Mouse (Mus musculus) frontal cortex, postnatal 36 days (tissue): ENCODE results near the gene Cd84.

Experiments used
- DNase-seq, 2 experiments: peaks; one replicate each; pipeline ENCODE4 v3.0.0; 2022; ENCODE audit warnings: low spot score in 2 of 2

Cd84 gene

DNA sequence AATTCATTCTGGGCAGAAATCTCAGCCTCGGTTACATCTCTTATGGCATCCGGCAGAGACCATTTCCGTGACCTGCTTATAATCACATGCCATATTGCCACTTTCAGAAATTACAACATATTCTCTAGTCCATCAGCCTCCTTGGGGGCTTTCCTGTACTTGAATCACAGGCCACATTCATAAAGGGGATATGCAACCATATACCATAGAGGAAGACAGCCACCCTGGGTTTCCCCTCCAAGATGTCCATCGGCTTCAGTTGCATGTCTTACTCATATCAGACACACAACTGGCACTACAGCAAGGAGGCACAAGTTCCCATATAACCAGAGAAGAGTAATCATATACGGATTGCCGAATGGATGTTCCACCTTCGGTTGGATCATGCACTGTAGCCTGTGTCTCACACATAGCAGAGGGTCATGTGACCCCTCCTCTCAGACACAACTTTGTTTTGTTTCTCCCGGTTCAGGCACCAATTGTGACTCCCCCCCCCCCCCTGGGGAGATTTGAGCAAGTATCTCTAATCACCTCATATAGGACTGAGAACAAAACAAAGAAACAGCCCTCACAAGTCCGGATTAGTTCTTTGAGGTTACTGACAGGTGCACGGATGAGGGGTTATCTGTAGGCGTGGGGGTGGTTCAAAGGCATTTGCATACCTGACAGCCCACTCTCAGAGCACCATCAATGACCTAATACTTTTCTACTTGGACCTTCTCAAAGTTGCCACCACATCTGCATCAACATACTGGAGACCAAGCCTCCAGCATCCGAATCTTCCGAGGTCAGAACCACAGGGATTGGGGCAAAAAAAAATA is 76.4 kb downstream of the Cd84 start:
- DNase-seq: no peak

DNA sequence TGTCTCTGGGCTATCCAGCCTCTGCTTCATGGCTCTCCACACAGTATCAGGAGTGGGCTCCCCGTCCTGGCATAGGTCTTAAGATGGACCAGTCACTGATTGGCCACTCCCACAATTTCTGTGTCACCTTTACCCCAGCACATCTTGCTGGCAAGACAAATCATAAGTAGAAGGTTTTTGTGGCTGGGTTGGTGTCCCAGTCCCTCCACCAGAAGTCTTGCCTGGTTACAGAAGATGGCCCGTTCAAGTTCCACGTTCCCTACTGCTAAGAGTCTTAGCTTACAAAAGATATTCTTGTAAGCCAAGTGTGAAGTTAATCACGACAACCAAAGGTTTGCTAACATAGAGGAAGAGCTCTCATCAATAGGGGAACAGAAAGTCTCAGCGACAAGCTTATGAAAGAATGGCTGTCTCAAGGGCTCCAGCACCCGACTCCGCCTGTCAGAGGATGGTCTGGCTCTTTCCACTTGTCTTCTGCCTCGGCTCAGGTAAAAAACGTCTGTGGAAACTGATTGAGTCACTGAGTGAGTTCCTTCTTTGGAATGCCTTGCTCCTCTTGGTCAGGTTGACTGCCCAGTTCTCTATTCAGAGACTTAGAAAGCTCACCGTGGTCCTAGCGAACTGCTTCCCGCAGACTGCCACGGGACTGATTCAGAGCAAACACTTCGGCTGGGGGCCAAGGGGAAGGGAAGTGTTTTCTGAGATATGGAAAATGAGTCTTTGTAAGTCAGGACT is 78.0 kb downstream of the Cd84 start, which contains the start of gene Slamf6:
Gene Slamf6, plus strand, starts transcription at position 211 of the 735 bp plus-strand sequence.
- DNase-seq: no peak

DNA sequence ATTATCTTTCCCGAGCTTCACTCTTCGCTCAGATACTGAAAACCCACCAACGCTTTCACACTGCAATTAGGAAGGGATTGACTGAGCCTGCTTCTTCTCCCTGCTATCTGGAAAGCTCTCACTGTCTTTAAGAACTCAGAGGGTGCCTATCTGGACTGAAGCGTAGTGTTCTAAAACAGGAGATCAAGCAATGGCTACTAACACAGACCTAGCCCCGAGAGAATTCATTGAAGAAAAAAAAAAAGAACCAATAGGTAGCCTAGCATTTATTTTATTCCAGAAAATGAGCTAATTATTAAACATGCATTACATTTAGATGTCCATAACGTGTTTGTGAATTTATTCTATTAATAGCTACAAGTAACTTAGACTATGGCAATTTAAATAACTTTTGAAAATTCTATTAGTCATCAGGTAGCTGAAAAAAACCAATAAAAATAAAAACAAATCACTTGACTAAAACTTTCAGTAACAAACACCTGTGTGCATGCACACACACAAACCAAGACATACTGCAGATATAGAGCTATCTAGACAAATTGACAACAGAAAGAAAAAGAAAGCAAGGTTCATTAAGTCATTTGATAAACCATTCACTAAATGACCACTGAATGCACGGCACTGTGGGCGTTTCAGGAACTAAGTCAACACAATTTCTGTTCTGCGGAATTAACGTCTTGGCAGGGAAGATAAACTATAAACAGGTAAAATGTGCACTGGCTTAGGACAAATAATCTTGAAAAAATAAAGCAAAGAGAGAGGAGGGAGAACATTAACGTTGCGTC is 78.8 kb downstream of the Cd84 start:
- DNase-seq: no peak

DNA sequence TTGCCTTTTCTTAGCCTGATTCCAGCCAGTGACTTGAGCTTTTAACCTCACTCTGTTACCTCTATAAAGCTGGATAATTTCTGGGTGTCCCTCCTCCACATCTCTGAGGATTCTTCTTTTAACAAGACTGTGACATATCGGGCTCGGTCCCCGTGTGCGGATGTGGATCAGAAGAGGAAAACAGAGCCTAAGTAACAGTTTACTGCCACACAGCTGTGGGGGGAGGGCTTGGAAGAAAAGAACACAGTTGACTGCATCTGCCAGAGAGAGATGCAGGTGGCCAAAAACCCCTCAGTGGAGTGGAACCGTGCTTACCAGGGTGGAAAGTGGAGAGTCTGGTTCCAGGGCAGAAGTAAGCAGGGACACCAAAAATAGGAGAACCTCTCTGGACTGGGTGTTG is 79.7 kb downstream of the Cd84 start:
- no peak for DNase-seq

DNA sequence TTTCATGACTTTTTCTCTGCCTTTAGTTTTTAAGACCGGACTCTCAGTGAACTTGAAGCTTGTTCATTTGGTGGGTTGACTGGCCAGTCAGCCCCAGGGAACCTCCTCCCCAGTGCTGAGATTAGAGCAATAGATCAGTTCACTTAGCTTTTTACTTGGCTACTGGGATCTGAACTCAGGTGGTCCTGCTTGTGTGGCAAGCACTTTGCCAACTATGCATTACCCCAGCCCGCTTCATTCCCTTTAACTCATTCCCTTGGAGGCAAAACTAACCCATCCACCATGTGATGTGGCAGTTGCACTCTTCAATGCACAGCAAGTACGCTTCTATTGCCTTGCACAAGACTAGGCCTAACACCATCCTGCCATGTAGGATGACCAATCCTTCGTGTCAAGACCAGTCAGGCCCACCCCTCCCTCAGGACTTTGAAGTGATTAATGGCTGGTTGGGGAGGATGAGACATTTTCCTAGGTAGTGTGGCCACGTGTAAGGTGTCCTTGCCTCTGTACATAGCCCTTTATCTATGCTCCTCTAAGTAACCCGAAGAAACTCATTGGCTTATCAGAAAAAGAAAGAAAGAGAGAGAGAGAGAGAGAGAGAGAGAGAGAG is 80.5 kb downstream of the Cd84 start:
- DNase-seq: no peak

DNA sequence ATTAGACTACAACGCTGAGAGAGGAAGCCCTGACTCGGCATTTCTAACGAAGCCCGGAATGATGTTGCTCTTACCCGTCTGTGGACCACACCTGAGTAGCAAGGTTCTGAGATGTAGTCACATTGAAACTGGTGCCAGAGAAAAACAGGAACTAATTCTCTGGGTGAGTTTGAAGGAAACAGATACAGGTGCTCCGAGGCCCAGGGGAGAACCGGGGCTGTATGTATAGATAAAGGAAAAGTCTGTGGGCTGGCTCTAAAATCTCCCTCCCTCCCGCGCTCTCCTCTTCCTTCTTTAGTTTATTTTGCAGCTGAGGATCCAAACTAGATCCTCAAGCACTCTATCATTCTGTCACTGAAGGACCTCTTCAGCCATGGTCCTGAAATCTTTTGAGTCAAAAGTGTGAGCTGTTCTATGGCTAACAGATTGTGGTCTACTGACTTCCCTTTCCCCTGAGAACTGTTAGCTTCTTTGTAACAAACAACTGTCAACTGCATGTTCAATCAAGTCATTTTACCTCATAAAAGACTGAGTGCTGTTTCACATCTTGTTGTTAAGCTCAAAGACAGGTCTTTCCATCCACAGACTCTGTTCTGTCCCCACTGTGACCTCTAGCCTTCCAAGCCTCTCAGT is 81.6 kb downstream of the Cd84 start:
- DNase-seq: no peak

DNA sequence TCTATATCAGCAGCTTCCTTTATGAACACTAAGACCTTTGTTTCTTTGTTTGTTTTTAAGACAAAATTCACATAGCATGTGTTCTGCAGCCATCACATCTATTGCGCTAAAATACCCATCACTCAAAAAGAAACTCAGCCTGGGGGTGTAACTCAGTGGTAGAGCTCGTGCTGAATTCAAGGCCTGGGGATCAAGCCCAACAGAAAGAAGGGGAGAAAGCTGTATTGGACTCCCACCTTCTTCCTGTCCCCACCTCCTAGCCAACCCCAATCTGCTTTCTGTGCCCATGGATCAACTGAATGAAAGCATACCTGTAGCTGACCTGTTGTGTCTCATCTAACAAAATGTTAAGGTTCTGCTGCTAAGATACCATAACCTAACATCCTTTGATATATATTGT is 82.1 kb downstream of the Cd84 start:
- DNase-seq: no peak

DNA sequence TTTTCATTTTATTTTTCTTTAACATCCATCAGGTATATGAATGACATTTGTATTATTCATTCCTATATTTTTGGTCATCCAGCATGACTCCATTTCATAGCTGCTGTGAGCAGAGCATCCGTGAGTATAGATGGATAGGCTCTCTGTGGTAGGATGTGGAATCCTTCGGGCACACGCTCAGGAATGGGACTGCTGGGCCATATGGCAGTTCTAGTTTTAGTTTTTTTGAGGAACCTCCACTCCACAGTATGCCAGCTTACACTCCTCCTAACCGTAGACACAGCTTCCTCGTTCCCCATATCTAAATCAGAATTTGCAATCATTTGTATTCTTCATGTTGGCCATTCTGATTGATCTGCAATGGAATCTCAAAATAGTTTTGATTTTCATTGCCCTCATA is 83.3 kb downstream of the Cd84 start:
- no peak for DNase-seq

DNA sequence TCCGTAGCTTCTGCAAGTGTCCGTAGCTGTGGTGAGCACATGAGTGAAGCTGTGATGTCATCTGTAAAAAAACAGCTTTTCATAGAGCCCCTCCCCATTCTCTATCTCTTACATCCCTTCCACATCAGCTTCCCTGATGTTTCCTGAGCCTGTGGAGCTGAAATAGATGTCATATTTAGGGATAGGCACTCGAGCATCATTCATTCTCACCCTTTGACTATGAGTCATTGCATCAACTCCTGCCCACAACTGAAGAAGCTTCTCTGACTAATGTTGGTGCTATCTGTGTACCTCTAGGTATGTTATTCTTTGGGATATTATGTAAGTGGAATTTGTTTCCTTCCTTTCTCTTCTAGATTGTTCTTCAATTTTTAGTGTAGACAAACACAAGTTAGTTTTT is 85.4 kb downstream of the Cd84 start:
- DNase-seq: no peak

DNA sequence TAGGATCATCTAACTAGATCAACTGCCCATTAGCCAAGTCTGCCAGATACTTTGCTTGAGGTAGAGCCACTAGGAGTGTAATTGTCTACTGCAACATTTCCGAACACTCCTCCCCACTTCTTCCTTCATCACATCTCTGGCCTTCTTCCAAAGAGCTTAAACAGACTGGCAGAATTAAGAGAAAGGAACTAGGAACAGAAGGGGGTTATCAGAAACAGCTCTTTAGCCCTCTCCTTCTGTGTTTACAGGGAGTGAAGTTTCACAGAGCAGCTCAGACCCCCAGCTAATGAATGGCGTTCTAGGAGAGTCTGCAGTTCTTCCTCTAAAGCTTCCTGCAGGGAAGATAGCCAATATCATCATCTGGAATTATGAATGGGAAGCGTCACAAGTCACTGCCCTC is 94.4 kb downstream of the Cd84 start:
- no peak for DNase-seq

DNA sequence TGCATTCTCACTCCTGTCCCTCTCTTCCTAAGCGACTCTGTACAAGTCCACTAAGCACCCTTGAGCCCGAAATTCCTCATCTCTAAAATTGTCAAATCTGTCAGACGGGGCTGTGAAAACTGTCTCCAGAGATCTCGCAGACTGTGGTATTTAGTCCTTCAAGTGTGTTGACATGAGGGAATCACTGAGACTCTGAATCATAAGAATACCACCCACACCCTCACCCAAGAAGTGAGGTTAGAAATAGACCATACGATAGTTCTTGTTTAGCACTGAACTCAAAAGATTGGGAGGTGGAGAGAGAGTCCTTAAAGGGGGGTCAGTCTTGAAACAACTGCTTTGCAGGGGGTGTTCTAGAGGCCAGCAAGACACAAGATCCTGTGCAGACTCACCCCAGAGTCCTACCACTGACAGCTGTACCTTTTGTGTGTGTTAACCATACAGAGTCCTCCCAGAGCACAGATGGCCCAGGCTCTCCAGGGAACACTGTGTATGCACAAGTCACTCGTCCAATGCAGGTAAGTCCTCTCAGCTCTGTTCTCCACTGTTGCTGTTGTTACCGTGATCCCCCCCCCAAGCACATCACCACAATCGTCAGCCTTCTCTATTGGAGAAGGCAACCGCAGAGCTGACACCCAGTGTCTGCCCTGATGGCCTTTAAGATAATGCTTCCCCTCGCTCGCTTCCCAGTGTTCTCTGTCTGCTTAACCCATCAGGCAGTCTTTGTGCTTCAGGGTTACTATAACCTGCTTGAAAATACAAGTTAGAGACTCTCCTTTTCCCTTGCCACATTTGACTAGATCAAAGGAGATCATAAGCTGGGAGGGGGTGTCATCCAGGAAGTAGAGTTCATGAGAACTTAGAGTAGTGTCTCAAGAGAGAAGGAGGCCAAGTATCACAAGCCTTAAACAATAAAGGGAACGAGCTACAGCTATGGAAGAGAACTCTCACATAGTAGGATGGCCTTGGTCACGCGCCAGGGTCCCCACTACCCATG is 99.8 kb downstream of the Cd84 start:
- DNase-seq: peak in 1 of 2 experiments; percentile 19
